Mouse (Mus musculus) liver, embryonic 16.5 days (tissue): ENCODE results near the gene Cdc37l1. TPM values are rescaled to one million over a fixed set of nuclear protein-coding genes. Genes with fewer than 3 reads are reported as not detected.
"Not testable (repeated sequence)": the region's sequence is repeated elsewhere in the genome, so short reads cannot be mapped to it uniquely, and the experiment has no call there.

Experiments used
- ATAC-seq: fragments of 200-750 bp; cut with Nextera tagmentation; 2 replicates; pipeline ENCODE4 v1.8.0; 2017; ENCODE audit warnings: low read depth, mild to moderate bottlenecking, moderate number of reproducible peaks, moderate library complexity
- H3K27ac ChIP-seq: fragments of 300-500 bp; sonication (generic); 2 replicates; pipeline ENCODE4 v1.5.1; 2014; ENCODE audit warnings: mild to moderate bottlenecking, low read length
- H3K27me3 ChIP-seq: fragments of 300-500 bp; sonication (generic); 2 replicates; pipeline ENCODE4 v1.6.1; 2014; ENCODE audit warnings: low read depth, low read length, mixed read lengths; ENCODE audit not compliant: control insufficient read depth, insufficient read depth
- H3K36me3 ChIP-seq: fragments of 300-500 bp; sonication (generic); 2 replicates; pipeline ENCODE4 v1.6.1; 2014; ENCODE audit warnings: mild to moderate bottlenecking; ENCODE audit not compliant: control insufficient read depth, insufficient read depth
- H3K4me1 ChIP-seq: fragments of 300-500 bp; sonication (generic); 2 replicates; pipeline ENCODE4 v1.6.1; 2014; ENCODE audit warnings: low read depth, low read length, mixed read lengths; ENCODE audit not compliant: control insufficient read depth
- H3K4me2 ChIP-seq: fragments of 300-500 bp; sonication (generic); 2 replicates; pipeline ENCODE4 v1.6.1; 2014; ENCODE audit warnings: low read depth, low read length, mixed read lengths
- H3K4me3 ChIP-seq: fragments of 300-500 bp; sonication (generic); 2 replicates; pipeline ENCODE4 v1.5.1; 2014; ENCODE audit warnings: low read depth, mild to moderate bottlenecking, low read length
- H3K9ac ChIP-seq: fragments of 300-500 bp; sonication (generic); 2 replicates; pipeline ENCODE4 v1.6.1; 2014; ENCODE audit warnings: low read depth, low read length
- H3K9me3 ChIP-seq: fragments of 300-500 bp; sonication (generic); replicated peaks from 2 replicates; pipeline ENCODE4 v1.6.1; 2016; ENCODE audit warnings: low read length; ENCODE audit not compliant: control insufficient read depth
- WGBS: fragments of 180-500 bp; shearing (Covaris S2); extraction: QIAGEN DNeasy Blood & Tissue Kit; methylation state at CpG from one replicate; pipeline ENCODE4 v1.1.7; 2014; ENCODE audit not compliant: insufficient replicate concordance; 5-methylcytosine and 5-hydroxymethylcytosine counted together
- polyA plus RNA-seq: library from polyadenylated mRNA; unstranded; fragments of >200 nt; fragmentation: Nextera tagmentation; extraction: Ambion mirVana; gene quantifications from 2 replicates; pipeline ENCODE4 v1.2.1, GENCODE M21; 2015

The Cdc37l1 gene
- polyA plus RNA-seq, 1 experiment from 2014 or later: 9.9 TPM

GRCm38 (mm10) chr19:28994870-28995269 is 4.7 kb downstream of the Cdc37l1 start:
- H3K4me3 ChIP-seq: no peak overlapping the region
- peaks cover 9% of the 10 kb centered on the region for H3K4me1 ChIP-seq
- 83% methylated on average over 7 of the region's 7 CpGs for WGBS
- no peak overlapping the region for H3K4me2 ChIP-seq
- H3K27me3 ChIP-seq: no peaks in the 10 kb centered on the region
- no peaks in the 10 kb centered on the region for H3K9me3 ChIP-seq
- H3K9ac ChIP-seq: no peak overlapping the region
- H3K27ac ChIP-seq: no peak overlapping the region
- no peak for ATAC-seq
- peaks cover 13% of the 10 kb centered on the region for H3K36me3 ChIP-seq

- H3K9ac ChIP-seq: no peak overlapping the region
- 50% methylated on average over 5 of the region's 5 CpGs for WGBS
- H3K4me1 ChIP-seq: peaks cover 9% of the 10 kb centered on the region
- no peak overlapping the region for H3K4me2 ChIP-seq
- no peak overlapping the region for H3K27ac ChIP-seq
- ATAC-seq: no peak
- no peaks in the 10 kb centered on the region for H3K27me3 ChIP-seq
- H3K36me3 ChIP-seq: peaks cover 13% of the 10 kb centered on the region
- H3K9me3 ChIP-seq: no peaks in the 10 kb centered on the region
- H3K4me3 ChIP-seq: no peak overlapping the region
Observed at GRCm38 (mm10) chr19:28995366-28995765, 5.2 kb downstream of the Cdc37l1 start.

- Histone ChIP-seq H3K9ac (no peak overlapping the region), H3K36me3 (peaks cover 16% of the 10 kb centered on the region), H3K4me1 (no peaks in the 10 kb centered on the region), H3K4me3 (no peak overlapping the region), H3K27ac (no peak overlapping the region), H3K9me3 (no peaks in the 10 kb centered on the region), H3K27me3 (no peaks in the 10 kb centered on the region), H3K4me2 (no peak overlapping the region)
- 75% methylated on average over 4 of the region's 4 CpGs for WGBS
- no peak for ATAC-seq
Observed at GRCm38 (mm10) chr19:28997976-28998630, 8.0 kb downstream of the Cdc37l1 start.

GRCm38 (mm10) chr19:29000321-29000720 is 10.2 kb downstream of the Cdc37l1 start:
- not testable (repeated sequence) for H3K27me3 ChIP-seq, H3K27ac ChIP-seq, H3K4me2 ChIP-seq, ATAC-seq, H3K9ac ChIP-seq, H3K4me3 ChIP-seq, H3K4me1 ChIP-seq, H3K9me3 ChIP-seq, H3K36me3 ChIP-seq
- 90% methylated on average over 16 of the region's 16 CpGs for WGBS

- Histone ChIP-seq H3K4me1 (no peaks in the 10 kb centered on the region), H3K9ac (no peak overlapping the region), H3K36me3 (peaks cover 11% of the 10 kb centered on the region), H3K4me2 (no peak overlapping the region), H3K9me3 (no peaks in the 10 kb centered on the region), H3K27ac (no peak overlapping the region), H3K4me3 (no peak overlapping the region), H3K27me3 (no peaks in the 10 kb centered on the region)
- 77% methylated on average over 3 of the region's 3 CpGs for WGBS
- no peak for ATAC-seq
Observed at GRCm38 (mm10) chr19:29008069-29008706, 18.0 kb downstream of the Cdc37l1 start.

- Histone ChIP-seq H3K4me1 (no peaks in the 10 kb centered on the region), H3K9me3 (no peaks in the 10 kb centered on the region), H3K4me3 (no peak overlapping the region), H3K27me3 (no peaks in the 10 kb centered on the region), H3K9ac (no peak overlapping the region), H3K36me3 (peaks cover 11% of the 10 kb centered on the region), H3K4me2 (no peak overlapping the region), H3K27ac (no peak overlapping the region)
- ATAC-seq: no peak
- 89% methylated on average over 11 of the region's 11 CpGs for WGBS
Observed at GRCm38 (mm10) chr19:29009046-29009445, 18.9 kb downstream of the Cdc37l1 start.

GRCm38 (mm10) chr19:29011355-29011990 is 21.3 kb downstream of the Cdc37l1 start:
- Histone ChIP-seq H3K27ac (no peak overlapping the region), H3K4me3 (no peak overlapping the region), H3K9ac (no peak overlapping the region), H3K4me2 (no peak overlapping the region), H3K36me3 (peaks cover 11% of the 10 kb centered on the region), H3K27me3 (no peaks in the 10 kb centered on the region), H3K9me3 (no peaks in the 10 kb centered on the region), H3K4me1 (no peaks in the 10 kb centered on the region)
- no peak for ATAC-seq
- WGBS: 78% methylated on average over 12 of the region's 12 CpGs

- Histone ChIP-seq H3K4me2 (no peak overlapping the region), H3K27ac (no peak overlapping the region), H3K27me3 (no peaks in the 10 kb centered on the region), H3K36me3 (peaks cover 15% of the 10 kb centered on the region), H3K4me1 (no peaks in the 10 kb centered on the region), H3K9ac (no peak overlapping the region), H3K9me3 (no peaks in the 10 kb centered on the region), H3K4me3 (no peak overlapping the region)
- 80% methylated on average over 5 of the region's 5 CpGs for WGBS
- ATAC-seq: no peak
Observed at GRCm38 (mm10) chr19:29014466-29015055, 24.4 kb downstream of the Cdc37l1 start.
